Mouse (Mus musculus) lung, embryonic 14.5 days (tissue): ENCODE data around the gene Atxn1. TPM values are rescaled to one million over a fixed set of nuclear protein-coding genes. Genes with fewer than 3 reads are reported as not detected.

ENCODE experiments used
- ATAC-seq: fragments of 200-750 bp; cut with Nextera tagmentation; 2 replicates; pipeline ENCODE4 v1.8.0; 2017; ENCODE audit warnings: mild to moderate bottlenecking, moderate TSS enrichment, moderate library complexity; ENCODE audit not compliant: insufficient read depth
- DNase-seq: peaks from one replicate; pipeline ENCODE4 v3.0.0-alpha.2; 2015
- H3K27ac ChIP-seq: fragments of 300-500 bp; sonication (generic); 2 replicates; pipeline ENCODE4 v1.5.1; 2014; ENCODE audit warnings: low read depth, mild to moderate bottlenecking, moderate library complexity
- H3K27me3 ChIP-seq: fragments of 300-500 bp; sonication (generic); 2 replicates; pipeline ENCODE4 v1.6.1; 2014; ENCODE audit warnings: low read length, control low read depth; ENCODE audit not compliant: insufficient read depth
- H3K36me3 ChIP-seq: fragments of 300-500 bp; sonication (generic); 2 replicates; pipeline ENCODE4 v1.6.1; 2014; ENCODE audit warnings: control low read depth; ENCODE audit not compliant: insufficient read depth
- H3K4me1 ChIP-seq: fragments of 300-500 bp; sonication (generic); 2 replicates; pipeline ENCODE4 v1.6.1; 2014; ENCODE audit warnings: antibody characterized with exemption, control low read depth; ENCODE audit not compliant: insufficient read depth
- H3K4me2 ChIP-seq: fragments of 300-500 bp; sonication (generic); 2 replicates; pipeline ENCODE4 v1.6.1; 2014; ENCODE audit warnings: mild to moderate bottlenecking
- H3K4me3 ChIP-seq: fragments of 300-500 bp; sonication (generic); 2 replicates; pipeline ENCODE4 v1.5.1; 2014; ENCODE audit warnings: low read depth, low read length
- H3K9ac ChIP-seq: fragments of 300-500 bp; sonication (generic); 2 replicates; pipeline ENCODE4 v1.6.1; 2014
- H3K9me3 ChIP-seq: fragments of 300-500 bp; sonication (generic); 2 replicates; pipeline ENCODE4 v1.6.1; 2016; ENCODE audit warnings: low read depth, low read length, control low read depth
- CTCF ChIP-seq: IDR thresholded peaks from 2 replicates; pipeline ENCODE4 v1.5.1; 2016; ENCODE audit warnings: antibody characterized with exemption, low read depth
- WGBS: fragments of 180-500 bp; shearing (Covaris S2); extraction: QIAGEN DNeasy Blood & Tissue Kit; methylation state at CpG from one replicate; pipeline ENCODE4 v1.1.7; 2014; 5-methylcytosine and 5-hydroxymethylcytosine counted together
- polyA plus RNA-seq: library from polyadenylated mRNA; unstranded; fragments of >200 nt; fragmentation: Nextera tagmentation; extraction: Ambion mirVana; gene quantifications from 2 replicates; pipeline ENCODE4 v1.2.1, GENCODE M21; 2014

Gene Atxn1
- polyA plus RNA-seq, 1 experiment from 2014 or later: 3.9 TPM

DNA sequence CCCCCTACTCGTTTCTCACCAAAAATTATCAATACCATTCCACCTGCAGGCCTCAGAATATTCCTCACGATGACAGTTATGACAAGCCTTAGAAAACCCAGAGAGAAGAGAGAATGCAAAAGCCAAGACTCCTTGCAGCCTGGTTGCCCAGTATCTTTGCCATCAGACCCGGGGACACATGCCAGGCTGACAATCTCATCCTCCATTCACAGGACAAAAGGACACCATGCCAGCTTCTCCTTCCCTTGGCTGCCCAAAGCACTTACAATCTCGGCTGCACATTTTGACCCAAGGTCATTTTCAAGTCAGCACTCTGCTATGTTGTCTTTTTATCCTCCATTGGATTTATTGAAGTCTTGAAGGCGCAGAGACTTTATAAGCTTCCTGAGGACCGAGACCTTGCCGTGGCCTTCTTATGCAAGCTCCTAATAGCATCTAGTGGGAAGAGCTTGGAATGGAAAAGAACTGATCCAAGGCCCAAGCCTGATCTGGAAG lies 263.5 kb downstream of the Atxn1 start:
- Histone ChIP-seq H3K27me3 (no peaks in the 10 kb centered on the region), H3K4me2 (no peak overlapping the region), H3K27ac (no peak overlapping the region), H3K36me3 (no peaks in the 10 kb centered on the region), H3K4me1 (no peaks in the 10 kb centered on the region), H3K9me3 (no peaks in the 10 kb centered on the region), H3K9ac (no peak overlapping the region), H3K4me3 (no peak overlapping the region)
- WGBS: 71% methylated on average over 7 of the region's 7 CpGs
- DNase-seq (no peak), ATAC-seq (no peak)
- no peak for TF ChIP-seq CTCF

- 62% methylated on average over 3 of the region's 3 CpGs for WGBS
- Histone ChIP-seq H3K36me3 (no peaks in the 10 kb centered on the region), H3K27me3 (no peaks in the 10 kb centered on the region), H3K4me1 (no peaks in the 10 kb centered on the region; the same call in 1 of the 2 replicates), H3K27ac (no peak overlapping the region), H3K4me3 (no peak overlapping the region), H3K9me3 (no peaks in the 10 kb centered on the region), H3K4me2 (no peak overlapping the region), H3K9ac (no peak overlapping the region)
- DNase-seq: no peak
- ATAC-seq: no peak
- TF ChIP-seq CTCF: no peak
Measured at GRCm38 (mm10) chr13:45698982-45699381, 265.8 kb downstream of the Atxn1 start.

DNA sequence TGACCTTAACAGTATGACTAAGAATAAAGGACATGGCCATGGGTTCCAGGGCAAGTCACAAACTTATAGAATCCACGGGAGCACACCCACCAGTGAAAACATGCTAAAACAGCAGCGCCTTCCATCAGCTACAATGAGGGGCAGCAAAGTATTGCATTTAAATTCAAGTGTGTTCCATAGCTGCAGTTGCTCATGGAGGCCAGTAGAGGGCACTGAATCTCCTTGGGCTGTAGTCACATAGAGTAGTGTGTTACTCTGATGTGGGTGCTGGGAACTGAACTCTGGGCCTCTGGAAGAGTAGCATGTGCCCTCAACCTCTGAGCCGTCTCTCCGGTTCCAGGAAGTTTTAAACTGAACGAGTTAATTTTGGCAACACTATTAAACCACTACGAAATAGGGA lies 268.8 kb downstream of the Atxn1 start:
- Histone ChIP-seq H3K4me2 (no peak overlapping the region), H3K27ac (no peak overlapping the region), H3K27me3 (no peaks in the 10 kb centered on the region), H3K36me3 (no peaks in the 10 kb centered on the region), H3K4me1 (peaks cover 9% of the 10 kb centered on the region), H3K9me3 (no peaks in the 10 kb centered on the region), H3K4me3 (no peak overlapping the region), H3K9ac (no peak overlapping the region)
- WGBS: 97% methylated on average over 6 of the region's 6 CpGs
- DNase-seq (no peak), ATAC-seq (no peak)
- TF ChIP-seq CTCF: peak; percentile 54

DNA sequence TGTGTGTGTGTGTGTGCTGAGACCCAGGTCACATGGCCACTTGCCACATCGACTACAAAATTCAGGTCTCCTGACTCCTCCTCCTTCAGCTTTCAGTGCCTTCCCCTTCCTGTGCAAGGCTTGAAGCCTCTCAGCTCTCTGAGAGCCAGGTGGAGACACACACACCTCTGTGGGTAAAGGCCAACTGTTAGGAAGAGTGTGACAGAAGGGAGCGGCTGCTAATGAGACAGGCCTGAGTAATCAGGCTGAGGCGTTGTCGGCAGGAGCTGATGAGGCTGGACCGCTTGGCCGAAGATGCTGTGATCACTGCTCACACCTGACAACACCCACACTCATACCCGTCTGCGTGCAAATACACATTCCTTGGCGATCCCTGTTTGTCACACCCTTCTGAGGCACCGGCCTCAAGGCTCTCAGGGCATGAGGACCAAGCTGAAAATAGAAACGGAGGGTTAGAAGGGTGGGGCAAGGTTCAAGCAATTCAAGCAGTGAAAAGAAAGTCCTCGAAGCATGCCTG lies 269.8 kb downstream of the Atxn1 start:
- Histone ChIP-seq H3K4me1 (peaks cover 9% of the 10 kb centered on the region), H3K27me3 (no peaks in the 10 kb centered on the region), H3K4me2 (no peak overlapping the region), H3K4me3 (no peak overlapping the region), H3K27ac (no peak overlapping the region), H3K9ac (no peak overlapping the region), H3K36me3 (no peaks in the 10 kb centered on the region), H3K9me3 (no peaks in the 10 kb centered on the region)
- no peak for DNase-seq
- no peak for ATAC-seq
- 39% methylated on average over 12 of the region's 12 CpGs for WGBS
- no peak for TF ChIP-seq CTCF

DNA sequence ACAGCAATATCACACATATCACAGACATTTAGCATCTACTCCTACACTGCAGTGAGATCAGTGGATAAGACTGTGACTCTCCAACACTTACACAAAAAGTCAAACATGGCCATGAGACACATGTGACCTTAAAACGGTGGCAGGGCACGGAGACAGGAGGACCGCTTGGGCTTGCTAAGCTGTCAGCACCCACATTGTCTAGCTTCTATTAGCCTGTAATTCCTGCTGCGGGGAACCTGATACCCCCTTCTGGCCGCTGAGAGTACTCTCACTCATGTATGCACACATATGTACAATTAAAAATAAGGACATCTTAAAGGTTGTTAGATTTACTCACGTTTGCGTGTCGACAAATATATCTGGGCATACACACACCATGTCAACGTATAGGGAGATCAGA lies 270.9 kb downstream of the Atxn1 start:
- ATAC-seq (no peak), DNase-seq (peak; percentile 34)
- 78% methylated on average over 9 of the region's 9 CpGs for WGBS
- Histone ChIP-seq H3K9me3 (no peaks in the 10 kb centered on the region), H3K27ac (no peak overlapping the region), H3K27me3 (no peaks in the 10 kb centered on the region), H3K4me1 (peaks cover 9% of the 10 kb centered on the region), H3K9ac (no peak overlapping the region), H3K4me2 (no peak overlapping the region), H3K4me3 (no peak overlapping the region), H3K36me3 (no peaks in the 10 kb centered on the region)
- TF ChIP-seq CTCF: peak; percentile 29; the same call in 1 of the 2 replicates

GRCm38 (mm10) chr13:45693534-45693933 lies 271.3 kb downstream of the Atxn1 start:
- H3K36me3 ChIP-seq: no peaks in the 10 kb centered on the region
- ATAC-seq: no peak
- peaks cover 9% of the 10 kb centered on the region for H3K4me1 ChIP-seq
- no peaks in the 10 kb centered on the region for H3K27me3 ChIP-seq
- TF ChIP-seq CTCF: no peak
- H3K9me3 ChIP-seq: no peaks in the 10 kb centered on the region
- H3K27ac ChIP-seq: peak overlapping the region; percentile 37; the same call in 1 of the 2 replicates
- no peak overlapping the region for H3K4me3 ChIP-seq
- no peak overlapping the region for H3K9ac ChIP-seq
- peak; percentile 62 for DNase-seq
- no peak overlapping the region for H3K4me2 ChIP-seq
- WGBS: 25% methylated on average over 11 of the region's 11 CpGs

DNA sequence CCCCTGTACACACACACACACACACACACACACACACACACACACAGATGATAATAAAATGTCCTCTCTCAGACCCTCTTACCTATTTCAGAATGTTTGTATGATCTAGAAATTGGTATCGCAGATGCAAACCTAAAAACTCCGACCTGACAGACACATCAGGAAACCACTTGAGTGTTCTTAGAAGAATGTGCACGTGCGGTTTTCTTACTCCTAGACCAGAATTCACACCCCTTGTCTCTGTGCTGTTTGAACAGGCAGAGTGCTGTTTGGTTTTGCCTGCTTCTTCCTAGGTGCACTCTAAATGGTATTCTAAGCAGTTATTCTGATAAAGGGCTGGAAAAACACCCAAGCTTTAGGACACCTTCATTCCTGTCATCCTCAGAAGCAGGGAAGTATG lies 271.7 kb downstream of the Atxn1 start:
- Histone ChIP-seq H3K36me3 (no peaks in the 10 kb centered on the region), H3K27ac (peak overlapping the region; percentile 37; the same call in 1 of the 2 replicates), H3K27me3 (no peaks in the 10 kb centered on the region), H3K4me1 (peaks cover 9% of the 10 kb centered on the region), H3K4me3 (no peak overlapping the region), H3K9me3 (no peaks in the 10 kb centered on the region), H3K4me2 (no peak overlapping the region), H3K9ac (no peak overlapping the region)
- DNase-seq: peak; percentile 11
- no peak for TF ChIP-seq CTCF
- 46% methylated on average over 4 of the region's 4 CpGs for WGBS
- ATAC-seq: no peak
